Mouse (Mus musculus): ENCODE results near the gene Olfr775. TPM values are rescaled to one million over a fixed set of nuclear protein-coding genes. Genes with fewer than 3 reads are reported as not detected.

Olfr775 gene
- not detected for total RNA-seq (2021)
- long read RNA-seq, experiment 1, result 0 reads
- long read RNA-seq, experiment 2, result 0 reads

- no peak for DNase-seq
- intact Hi-C loops (cut with DNase I), result no loop called here
These were observed at the start of gene Olfr775 for GRCm38 (mm10) chr10:129248112-129248511. Olfr775 (plus strand) TSS chr10:129248412.

DNA sequence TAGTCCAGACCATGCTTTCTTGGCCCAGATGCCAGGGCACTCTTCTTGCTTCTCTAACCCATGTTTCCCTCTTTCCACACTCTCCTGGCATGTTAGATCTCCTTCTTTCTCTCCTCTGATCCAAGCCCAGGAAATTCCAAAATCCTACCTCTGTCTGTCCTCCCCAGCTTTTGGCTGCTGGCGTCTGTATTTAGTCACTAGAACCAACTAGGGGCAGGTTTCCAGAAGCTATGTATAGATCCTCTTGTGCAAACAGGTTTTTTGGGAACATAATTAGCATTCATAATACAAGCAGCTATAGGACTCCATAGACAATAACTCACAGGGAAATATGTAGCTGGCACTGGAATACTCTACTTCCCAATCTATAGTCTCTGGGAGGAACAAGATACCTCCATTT is 17.5 kb upstream of the Olfr775 start:
- no peak for DNase-seq

DNA sequence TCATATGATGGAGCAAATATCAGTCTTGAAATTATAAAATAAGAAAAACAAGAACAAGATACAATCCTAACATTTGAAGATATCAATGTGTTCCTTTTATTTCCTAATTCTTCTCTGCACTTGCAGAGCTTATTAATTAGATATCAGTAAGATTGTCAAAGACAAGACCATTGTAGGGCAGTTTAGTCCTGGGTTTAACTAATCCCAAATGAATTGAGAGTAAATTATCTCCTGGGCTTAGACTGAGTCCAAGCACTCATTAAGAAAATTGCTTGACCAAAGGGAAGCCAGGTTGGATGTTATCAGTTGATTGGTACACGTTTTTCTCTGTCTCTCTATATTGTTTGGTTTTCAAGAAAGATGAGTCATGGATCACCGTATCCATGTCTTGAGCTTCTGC is 12.3 kb upstream of the Olfr775 start, which contains the start of gene Olfr774:
Olfr774 (plus strand) TSS at position 301 of the 400 bp plus-strand sequence.
- intact Hi-C loops (cut with DNase I), result no loop called here
- no peak for DNase-seq

More for the DNA sequence above, 17.5 kb upstream of the Olfr775 start:
- intact Hi-C loops (cut with DNase I), result no loop called here

- intact Hi-C loops (cut with DNase I), result no loop called here
- DNase-seq, result no peak
These were observed 10.6 kb downstream of the Olfr775 start, which contains the start of gene Olfr776 for GRCm38 (mm10) chr10:129258827-129259226. Olfr776 (plus strand) TSS chr10:129259127.

DNA sequence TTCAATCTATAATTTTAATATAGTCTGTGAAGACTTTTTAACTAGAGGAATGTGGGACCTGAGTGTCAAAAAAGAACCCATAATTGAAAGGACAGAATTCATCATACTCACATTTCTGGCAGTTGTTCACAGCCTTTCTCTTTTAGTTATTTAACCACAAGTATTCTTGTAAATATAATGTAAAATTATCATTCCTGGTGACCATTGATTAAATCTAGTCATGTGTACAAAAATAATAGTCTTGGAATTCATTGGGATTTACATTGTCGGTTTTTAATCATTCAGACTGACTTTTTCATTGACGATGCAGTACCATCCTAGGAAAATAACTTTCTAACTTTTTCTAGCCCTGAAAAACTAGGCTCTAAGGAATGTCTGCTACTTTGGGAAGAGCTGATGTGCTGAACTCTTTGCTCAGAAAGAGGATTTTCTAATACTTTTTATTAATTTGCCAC is 22.9 kb downstream of the Olfr775 start, which contains the start of gene Olfr777:
Olfr777 (minus strand) TSS at position 405 of the 455 bp plus-strand sequence.
- DNase-seq, result no peak
- intact Hi-C loops (cut with DNase I), result no loop called here

Other genes starting within 250 kb of the Olfr775 start
- not detected for gene Olfr763, start 237.6 kb upstream of the Olfr775 start, total RNA-seq (2021)
- not detected for gene Olfr764-ps1, start 208.5 kb upstream of the Olfr775 start, total RNA-seq (2021)
- gene Olfr765, start 198.4 kb upstream of the Olfr775 start, total RNA-seq (2021), result not detected
- not detected for gene Olfr766-ps1, start 179.4 kb upstream of the Olfr775 start, total RNA-seq (2021)
- gene Olfr767, start 165.5 kb upstream of the Olfr775 start, total RNA-seq (2021), result not detected
- gene Olfr768, start 149.0 kb upstream of the Olfr775 start, total RNA-seq (2021), result not detected
- not detected for gene Olfr769, start 130.6 kb upstream of the Olfr775 start, total RNA-seq (2021)
- gene Olfr770, start 109.4 kb upstream of the Olfr775 start, total RNA-seq (2021), result not detected
- gene Olfr771, start 83.7 kb upstream of the Olfr775 start, total RNA-seq (2021), result not detected
- not detected for gene Olfr772, start 70.5 kb upstream of the Olfr775 start, total RNA-seq (2021)
- gene Olfr773, start 61.0 kb upstream of the Olfr775 start, total RNA-seq (2021), result not detected
- not detected for gene Olfr774, start 12.2 kb upstream of the Olfr775 start, total RNA-seq (2021)
- not detected for gene Olfr776, start 10.7 kb downstream of the Olfr775 start, total RNA-seq (2021)
- gene Olfr777, start 23.1 kb downstream of the Olfr775 start, total RNA-seq (2021), result not detected
- gene Olfr780, start 69.7 kb downstream of the Olfr775 start, total RNA-seq (2021), result not detected
- gene Olfr781, start 80.4 kb downstream of the Olfr775 start, total RNA-seq (2021), result not detected
- not detected for gene Olfr782, start 100.4 kb downstream of the Olfr775 start, total RNA-seq (2021)
- not detected for gene Olfr784, start 135.7 kb downstream of the Olfr775 start, total RNA-seq (2021)
- gene Olfr785, start 157.0 kb downstream of the Olfr775 start, total RNA-seq (2021), result not detected
- gene Olfr786, start 178.9 kb downstream of the Olfr775 start, total RNA-seq (2021), result not detected
- gene Olfr787, start 213.4 kb downstream of the Olfr775 start, total RNA-seq (2021), result not detected
- gene Olfr788, start 222.6 kb downstream of the Olfr775 start, total RNA-seq (2021), result not detected
- not detected for gene Olfr789, start 236.3 kb downstream of the Olfr775 start, total RNA-seq (2021)

Measured in heart, postnatal 14 days (tissue).